Mouse (Mus musculus) midbrain, embryonic 13.5 days (tissue): Measurements from ENCODE around the gene Sec24d. TPM values are rescaled to one million over a fixed set of nuclear protein-coding genes. Genes with fewer than 3 reads are reported as not detected.

Experiments used
- ATAC-seq: fragments of 200-750 bp; cut with Nextera tagmentation; 2 replicates; pipeline ENCODE4 v1.8.0; 2017; ENCODE audit warnings: mild to moderate bottlenecking, moderate TSS enrichment, moderate library complexity
- H3K27ac ChIP-seq: fragments of 300-500 bp; sonication (generic); 2 replicates; pipeline ENCODE4 v1.5.1; 2015; ENCODE audit warnings: inconsistent platforms, mild to moderate bottlenecking, moderate library complexity
- H3K27me3 ChIP-seq: fragments of 300-500 bp; sonication (generic); 2 replicates; pipeline ENCODE4 v1.6.1; 2015; ENCODE audit warnings: mild to moderate bottlenecking, inconsistent platforms
- H3K36me3 ChIP-seq: fragments of 300-500 bp; sonication (generic); 2 replicates; pipeline ENCODE4 v1.6.1; 2015; ENCODE audit warnings: mild to moderate bottlenecking, inconsistent platforms
- H3K4me1 ChIP-seq: fragments of 300-500 bp; sonication (generic); replicated peaks from 2 replicates; pipeline ENCODE4 v1.6.1; 2015; ENCODE audit warnings: inconsistent platforms
- H3K4me2 ChIP-seq: fragments of 300-500 bp; sonication (generic); replicated peaks from 2 replicates; pipeline ENCODE4 v1.6.1; 2015; ENCODE audit warnings: moderate library complexity, mild to moderate bottlenecking, inconsistent platforms
- H3K4me3 ChIP-seq: fragments of 300-500 bp; sonication (generic); replicated peaks from 2 replicates; pipeline ENCODE4 v1.5.1; 2015; ENCODE audit warnings: mild to moderate bottlenecking, inconsistent platforms
- H3K9ac ChIP-seq: fragments of 300-500 bp; sonication (generic); replicated peaks from 2 replicates; pipeline ENCODE4 v1.6.1; 2015; ENCODE audit warnings: mild to moderate bottlenecking, inconsistent platforms
- H3K9me3 ChIP-seq: fragments of 300-500 bp; sonication (generic); 2 replicates; pipeline ENCODE4 v1.6.1; 2016; ENCODE audit warnings: mild to moderate bottlenecking, inconsistent platforms
- WGBS: fragments of 180-500 bp; shearing (Covaris S2); methylation state at CpG from one replicate; pipeline ENCODE4 v1.1.7; 2015; 5-methylcytosine and 5-hydroxymethylcytosine counted together
- polyA plus RNA-seq: library from polyadenylated mRNA; unstranded; fragments of >200 nt; fragmentation: Nextera tagmentation; extraction: Ambion mirVana; gene quantifications from 2 replicates; pipeline ENCODE4 v1.2.1, GENCODE M21; 2015

The Sec24d gene
- polyA plus RNA-seq, 1 experiment from 2014 or later: 8.4 TPM

- WGBS: 80% methylated on average over 11 of the region's 11 CpGs
- ATAC-seq: no peak
- no peaks in the 10 kb centered on the region for H3K9me3 ChIP-seq
- H3K27ac ChIP-seq: no peak overlapping the region
- H3K4me1 ChIP-seq: no peaks in the 10 kb centered on the region
- no peak overlapping the region for H3K4me3 ChIP-seq
- no peaks in the 10 kb centered on the region for H3K27me3 ChIP-seq
- no peaks in the 10 kb centered on the region for H3K36me3 ChIP-seq
- H3K9ac ChIP-seq: no peak overlapping the region
- H3K4me2 ChIP-seq: no peak overlapping the region
Observed at GRCm38 (mm10) chr3:123256181-123257101, 10.8 kb upstream of the Sec24d start.

- Histone ChIP-seq H3K27ac (no peak overlapping the region), H3K9me3 (no peaks in the 10 kb centered on the region), H3K4me1 (no peaks in the 10 kb centered on the region), H3K36me3 (no peaks in the 10 kb centered on the region), H3K9ac (no peak overlapping the region), H3K4me3 (no peak overlapping the region), H3K4me2 (no peak overlapping the region), H3K27me3 (no peaks in the 10 kb centered on the region)
- WGBS: 76% methylated on average over 4 of the region's 4 CpGs
- no peak for ATAC-seq
Observed at GRCm38 (mm10) chr3:123258709-123259108, 8.5 kb upstream of the Sec24d start.

GRCm38 (mm10) chr3:123264706-123265105, 2.5 kb upstream of the Sec24d start:
- Histone ChIP-seq H3K27ac (no peak overlapping the region), H3K9me3 (no peaks in the 10 kb centered on the region), H3K27me3 (peaks cover 26% of the 10 kb centered on the region), H3K4me2 (no peak overlapping the region), H3K4me3 (no peak overlapping the region), H3K4me1 (peaks cover 5% of the 10 kb centered on the region; the same call in 1 of the 2 replicates), H3K9ac (no peak overlapping the region), H3K36me3 (no peaks in the 10 kb centered on the region)
- no peak for ATAC-seq
- 62% methylated on average over 6 of the region's 6 CpGs for whole genome bisulfite sequencing

GRCm38 (mm10) chr3:123267741-123268201, 516 bp downstream of the Sec24d start:
- Histone ChIP-seq H3K27me3 (peaks cover 26% of the 10 kb centered on the region), H3K4me2 (peak overlapping the region; percentile 96), H3K4me1 (peaks cover 5% of the 10 kb centered on the region; the same call in 1 of the 2 replicates), H3K36me3 (no peaks in the 10 kb centered on the region), H3K9me3 (no peaks in the 10 kb centered on the region), H3K27ac (no peak overlapping the region), H3K4me3 (peak overlapping the region; percentile 77), H3K9ac (peak overlapping the region; percentile 67)
- peak; percentile 70 for ATAC-seq
- under 1% methylated on average over 25 of the region's 25 CpGs for WGBS

GRCm38 (mm10) chr3:123282866-123283615, 15.8 kb downstream of the Sec24d start:
- Histone ChIP-seq H3K4me2 (no peak overlapping the region), H3K9ac (no peak overlapping the region), H3K4me1 (no peaks in the 10 kb centered on the region), H3K27ac (no peak overlapping the region), H3K36me3 (no peaks in the 10 kb centered on the region), H3K27me3 (no peaks in the 10 kb centered on the region), H3K4me3 (no peak overlapping the region), H3K9me3 (peaks cover 7% of the 10 kb centered on the region; the same call in 1 of the 2 replicates)
- no peak for ATAC-seq
- WGBS: 86% methylated on average over 12 of the region's 12 CpGs

GRCm38 (mm10) chr3:123284284-123284683, 17.0 kb downstream of the Sec24d start:
- Histone ChIP-seq H3K9me3 (peaks cover 4% of the 10 kb centered on the region; the same call in 1 of the 2 replicates), H3K4me3 (no peak overlapping the region), H3K4me2 (no peak overlapping the region), H3K27me3 (no peaks in the 10 kb centered on the region), H3K4me1 (no peaks in the 10 kb centered on the region), H3K9ac (no peak overlapping the region), H3K27ac (no peak overlapping the region), H3K36me3 (no peaks in the 10 kb centered on the region)
- ATAC-seq: no peak
- 95% methylated on average over 5 of the region's 5 CpGs for WGBS

- no peaks in the 10 kb centered on the region for H3K4me1 ChIP-seq
- no peak overlapping the region for H3K4me3 ChIP-seq
- peaks cover 4% of the 10 kb centered on the region; the same call in 1 of the 2 replicates for H3K9me3 ChIP-seq
- H3K27me3 ChIP-seq: no peaks in the 10 kb centered on the region
- no peak for ATAC-seq
- no peak overlapping the region for H3K4me2 ChIP-seq
- H3K36me3 ChIP-seq: no peaks in the 10 kb centered on the region
- H3K27ac ChIP-seq: no peak overlapping the region
- no peak overlapping the region for H3K9ac ChIP-seq
Observed at GRCm38 (mm10) chr3:123285649-123286048, 18.4 kb downstream of the Sec24d start.

- Histone ChIP-seq H3K4me2 (no peak overlapping the region), H3K9ac (no peak overlapping the region), H3K27me3 (no peaks in the 10 kb centered on the region), H3K4me3 (no peak overlapping the region), H3K36me3 (no peaks in the 10 kb centered on the region), H3K27ac (no peak overlapping the region), H3K4me1 (no peaks in the 10 kb centered on the region), H3K9me3 (peaks cover 3% of the 10 kb centered on the region; the same call in 1 of the 2 replicates)
- ATAC-seq: no peak
- 45% methylated on average over 9 of the region's 9 CpGs for WGBS
Observed at GRCm38 (mm10) chr3:123288856-123289570, 21.8 kb downstream of the Sec24d start.

GRCm38 (mm10) chr3:123291670-123292069, 24.4 kb downstream of the Sec24d start:
- Histone ChIP-seq H3K36me3 (no peaks in the 10 kb centered on the region), H3K9ac (no peak overlapping the region), H3K27ac (no peak overlapping the region), H3K4me1 (no peaks in the 10 kb centered on the region), H3K4me3 (no peak overlapping the region), H3K9me3 (no peaks in the 10 kb centered on the region), H3K4me2 (no peak overlapping the region), H3K27me3 (no peaks in the 10 kb centered on the region)
- no peak for ATAC-seq

GRCm38 (mm10) chr3:123296654-123297053, 29.4 kb downstream of the Sec24d start:
- Histone ChIP-seq H3K36me3 (no peaks in the 10 kb centered on the region), H3K9ac (no peak overlapping the region), H3K4me1 (no peaks in the 10 kb centered on the region), H3K4me3 (no peak overlapping the region), H3K4me2 (no peak overlapping the region), H3K27ac (no peak overlapping the region), H3K27me3 (no peaks in the 10 kb centered on the region), H3K9me3 (no peaks in the 10 kb centered on the region)
- ATAC-seq: no peak
- 65% methylated on average over 11 of the region's 11 CpGs for WGBS

GRCm38 (mm10) chr3:123298283-123298682, 31.0 kb downstream of the Sec24d start:
- H3K4me1 ChIP-seq: no peaks in the 10 kb centered on the region
- H3K27me3 ChIP-seq: no peaks in the 10 kb centered on the region
- WGBS: 93% methylated on average over 9 of the region's 9 CpGs
- ATAC-seq: no peak
- H3K9me3 ChIP-seq: peaks cover 3% of the 10 kb centered on the region; the same call in 1 of the 2 replicates
- H3K27ac ChIP-seq: no peak overlapping the region
- H3K4me3 ChIP-seq: no peak overlapping the region
- H3K9ac ChIP-seq: no peak overlapping the region
- no peaks in the 10 kb centered on the region for H3K36me3 ChIP-seq
- H3K4me2 ChIP-seq: no peak overlapping the region
